Mouse (Mus musculus) forebrain, embryonic 11.5 days (tissue): Measurements from ENCODE around the gene Hist1h2bj. TPM values are rescaled to one million over a fixed set of nuclear protein-coding genes. Genes with fewer than 3 reads are reported as not detected.

Source experiments
- microRNA-seq: library from miRNA; unstranded; fragments of <30 nt; microRNA quantifications from one replicate; pipeline ENCODE4, GENCODE M21; 2016; ENCODE audit not compliant: insufficient number of aligned reads
- polyA plus RNA-seq: library from polyadenylated mRNA; unstranded; fragments of >200 nt; fragmentation: Nextera tagmentation; extraction: Ambion mirVana; gene quantifications from 2 replicates; pipeline ENCODE4 v1.2.1, GENCODE M21; 2014

The Hist1h2bj gene
- polyA plus RNA-seq, 1 experiment from 2014 or later: 9.6 TPM

Small RNA genes lying within 50 kb of the gene (microRNA-seq; reads per million reads assigned to microRNA genes)
- gene Gm26300 (not detected), gene Gm44390 (not detected), gene Gm44486 (not detected)

Other genes starting within 250 kb of the Hist1h2bj start
- 23.8 and 25.3 TPM in 2 replicates for gene Hist1h2bq, start 233.0 kb upstream of the Hist1h2bj start, polyA plus RNA-seq
- not detected in 2 replicates for gene Hist1h2ao, start 232.7 kb upstream of the Hist1h2bj start, polyA plus RNA-seq
- gene Hist1h4m, start 231.5 kb upstream of the Hist1h2bj start, polyA plus RNA-seq: not detected in 2 replicates
- 14.3 and 14.6 TPM in 2 replicates for gene Hist1h4n, start 211.0 kb upstream of the Hist1h2bj start, polyA plus RNA-seq
- gene Hist1h2ap, start 209.7 kb upstream of the Hist1h2bj start, polyA plus RNA-seq: 5,982 and 6,086 TPM in 2 replicates
- gene Hist1h2br, start 209.5 kb upstream of the Hist1h2bj start, polyA plus RNA-seq: 22.4 and 27.2 TPM in 2 replicates
- 25.9 and 27.5 TPM in 2 replicates for gene Zfp184, start 98.1 kb upstream of the Hist1h2bj start, polyA plus RNA-seq
- gene Pom121l2, start 62.0 kb upstream of the Hist1h2bj start, polyA plus RNA-seq: 0.12 TPM in 1 of 2 replicates, not detected in the other
- gene Prss16, start 33.5 kb upstream of the Hist1h2bj start, polyA plus RNA-seq: 0.37 TPM in 1 of 2 replicates, not detected in the other
- gene Hist1h2ah, start 7.6 kb upstream of the Hist1h2bj start, polyA plus RNA-seq: 5.6 TPM in 1 of 2 replicates, not detected in the other
- 5.4 and 11.9 TPM in 2 replicates for gene Hist1h2bk, start 7.3 kb upstream of the Hist1h2bj start, polyA plus RNA-seq
- gene Hist1h4i, start 1.9 kb upstream of the Hist1h2bj start, polyA plus RNA-seq: 52.1 and 59.1 TPM in 2 replicates
- 64.5 and 67.2 TPM in 2 replicates for gene Hist1h2ag, start 270 bp upstream of the Hist1h2bj start, polyA plus RNA-seq
- gene Vmn1r188, start 41.2 kb downstream of the Hist1h2bj start, polyA plus RNA-seq: not detected in 2 replicates
- not detected in 2 replicates for gene Vmn1r189, start 62.6 kb downstream of the Hist1h2bj start, polyA plus RNA-seq
- gene Vmn1r191, start 140.8 kb downstream of the Hist1h2bj start, polyA plus RNA-seq: not detected in 2 replicates
- gene Vmn1r192, start 147.9 kb downstream of the Hist1h2bj start, polyA plus RNA-seq: not detected in 2 replicates
- not detected in 2 replicates for gene Vmn1r193, start 179.9 kb downstream of the Hist1h2bj start, polyA plus RNA-seq
- not detected in 2 replicates for gene Vmn1r194, start 201.0 kb downstream of the Hist1h2bj start, polyA plus RNA-seq
- not detected in 2 replicates for gene Vmn1r195, start 227.3 kb downstream of the Hist1h2bj start, polyA plus RNA-seq
- gene Vmn1r196, start 246.7 kb downstream of the Hist1h2bj start, polyA plus RNA-seq: not detected in 2 replicates